Mouse (Mus musculus) heart, embryonic 16.5 days (tissue): ENCODE measurements around the gene Map3k1. TPM values are rescaled to one million over a fixed set of nuclear protein-coding genes. Genes with fewer than 3 reads are reported as not detected.
A peak's percentile ranks its signal among the peaks of the same experiment; 100 is the strongest.

Experiments used
- ATAC-seq: fragments of 200-750 bp; cut with Nextera tagmentation; replicated peaks from 2 replicates; pipeline ENCODE4 v1.8.0; 2017; ENCODE audit warnings: moderate number of reproducible peaks; ENCODE audit not compliant: insufficient read depth, low FRiP score; ENCODE audit errors: extremely low read depth
- H3K27ac ChIP-seq: fragments of 300-500 bp; sonication (generic); 2 replicates; pipeline ENCODE4 v1.5.1; 2014; ENCODE audit warnings: mild to moderate bottlenecking, low read length, control low read depth, moderate library complexity
- H3K27me3 ChIP-seq: fragments of 300-500 bp; sonication (generic); 2 replicates; pipeline ENCODE4 v1.6.1; 2014; ENCODE audit warnings: low read length, mixed read lengths; ENCODE audit not compliant: control insufficient read depth, insufficient read depth
- H3K36me3 ChIP-seq: fragments of 300-500 bp; sonication (generic); 2 replicates; pipeline ENCODE4 v1.6.1; 2014; ENCODE audit not compliant: control insufficient read depth, insufficient read depth
- H3K4me1 ChIP-seq: fragments of 300-500 bp; sonication (generic); 2 replicates; pipeline ENCODE4 v1.6.1; 2014; ENCODE audit warnings: low read length, mixed read lengths; ENCODE audit not compliant: control insufficient read depth, insufficient read depth
- H3K4me2 ChIP-seq: fragments of 300-500 bp; sonication (generic); 2 replicates; pipeline ENCODE4 v1.6.1; 2014; ENCODE audit warnings: low read depth, mild to moderate bottlenecking, control low read depth, low read length
- H3K4me3 ChIP-seq: fragments of 300-500 bp; sonication (generic); 2 replicates; pipeline ENCODE4 v1.5.1; 2014; ENCODE audit warnings: mild to moderate bottlenecking, control low read depth, low read length
- H3K9ac ChIP-seq: fragments of 300-500 bp; sonication (generic); 2 replicates; pipeline ENCODE4 v1.6.1; 2014; ENCODE audit warnings: low read length, control low read depth
- H3K9me3 ChIP-seq: fragments of 300-500 bp; sonication (generic); replicated peaks from 2 replicates; pipeline ENCODE4 v1.6.1; 2016; ENCODE audit warnings: low read length; ENCODE audit not compliant: control insufficient read depth
- WGBS: fragments of 180-500 bp; shearing (Covaris S2); extraction: QIAGEN DNeasy Blood & Tissue Kit; methylation state at CpG from one replicate; pipeline ENCODE4 v1.1.7; 2014; 5-methylcytosine and 5-hydroxymethylcytosine counted together
- polyA plus RNA-seq: library from polyadenylated mRNA; unstranded; fragments of >200 nt; fragmentation: Nextera tagmentation; extraction: Ambion mirVana; gene quantifications from 2 replicates; pipeline ENCODE4 v1.2.1, GENCODE M21; 2015

Gene Map3k1
- polyA plus RNA-seq, 1 experiment from 2014 or later = 12.9 TPM

DNA sequence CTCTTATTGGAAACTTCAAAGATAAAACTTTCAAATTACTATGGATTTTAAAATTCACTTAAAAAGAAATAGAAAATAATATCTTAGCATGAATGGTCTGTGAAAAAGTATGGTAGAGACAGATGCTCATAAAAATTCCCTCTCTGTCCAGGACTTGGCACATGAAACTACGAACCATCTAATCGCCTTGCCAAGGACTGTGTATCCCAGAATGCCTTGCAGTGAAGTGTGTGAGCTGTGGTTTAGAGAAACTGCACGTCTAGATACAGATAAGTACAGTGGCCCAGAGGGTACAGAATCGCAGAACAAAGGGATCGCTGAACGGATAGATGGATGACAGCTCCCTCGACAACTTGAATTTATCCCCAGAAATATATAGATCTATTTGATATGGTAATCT is 9.0 kb upstream of the Map3k1 start:
- Histone ChIP-seq H3K4me2 (no peak overlapping the region), H3K4me1 (no peaks in the 10 kb centered on the region), H3K9me3 (no peaks in the 10 kb centered on the region; the same call in 1 of the 2 replicates), H3K27ac (no peak overlapping the region), H3K4me3 (no peak overlapping the region), H3K9ac (no peak overlapping the region), H3K27me3 (no peaks in the 10 kb centered on the region), H3K36me3 (no peaks in the 10 kb centered on the region)
- ATAC-seq = no peak
- WGBS = 69% methylated on average over 7 of the region's 7 CpGs

DNA sequence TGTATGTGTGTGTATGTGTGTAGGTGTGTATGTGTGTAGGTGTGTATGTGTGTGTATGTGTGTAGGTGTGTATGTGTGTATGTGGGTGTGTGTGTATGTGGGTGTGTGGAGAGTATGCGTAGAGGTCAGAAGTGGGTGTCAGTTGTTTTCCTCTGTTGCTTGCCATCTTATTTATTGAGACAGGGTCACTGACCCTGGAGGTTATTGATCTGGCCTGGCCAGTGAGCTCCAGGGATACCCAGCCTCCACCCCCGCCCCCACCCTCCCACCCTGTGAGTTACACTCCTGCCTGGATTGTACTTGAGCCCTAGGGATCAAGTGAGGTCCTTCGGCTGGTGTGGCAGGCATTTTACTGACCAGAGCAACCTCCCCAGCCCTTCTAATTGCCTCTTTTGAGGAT is 7.6 kb upstream of the Map3k1 start:
- no peaks in the 10 kb centered on the region for H3K36me3 ChIP-seq
- no peak overlapping the region for H3K4me2 ChIP-seq
- H3K4me1 ChIP-seq = no peaks in the 10 kb centered on the region
- no peaks in the 10 kb centered on the region; the same call in 1 of the 2 replicates for H3K9me3 ChIP-seq
- H3K4me3 ChIP-seq = no peak overlapping the region
- H3K27me3 ChIP-seq = no peaks in the 10 kb centered on the region
- WGBS = 88% methylated on average over 3 of the region's 3 CpGs
- no peak overlapping the region for H3K27ac ChIP-seq
- ATAC-seq = no peak
- H3K9ac ChIP-seq = no peak overlapping the region

DNA sequence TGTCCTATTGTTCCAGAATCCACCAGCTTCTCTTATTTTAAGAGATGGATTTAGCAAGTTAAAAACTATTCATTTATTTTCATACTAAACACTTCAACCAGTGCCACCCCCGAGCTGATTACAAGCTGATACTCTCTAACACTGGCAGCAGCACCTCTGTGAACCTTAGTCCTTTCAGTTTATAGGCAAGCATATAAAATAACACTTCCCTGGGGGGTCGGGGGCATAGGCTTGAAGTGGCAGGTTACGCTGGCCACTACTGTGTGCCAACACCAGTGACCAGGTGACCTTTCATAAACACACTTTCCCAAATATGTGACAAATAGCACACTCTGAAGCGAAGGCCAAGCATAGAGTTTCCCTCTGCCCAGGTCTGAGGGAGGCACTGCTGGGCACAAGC is 6.7 kb upstream of the Map3k1 start:
- Histone ChIP-seq H3K27me3 (no peaks in the 10 kb centered on the region), H3K27ac (no peak overlapping the region), H3K4me2 (no peak overlapping the region), H3K9ac (no peak overlapping the region), H3K4me3 (no peak overlapping the region), H3K4me1 (no peaks in the 10 kb centered on the region), H3K9me3 (no peaks in the 10 kb centered on the region; the same call in 1 of the 2 replicates), H3K36me3 (no peaks in the 10 kb centered on the region)
- WGBS = 93% methylated on average over 4 of the region's 4 CpGs
- ATAC-seq = no peak

DNA sequence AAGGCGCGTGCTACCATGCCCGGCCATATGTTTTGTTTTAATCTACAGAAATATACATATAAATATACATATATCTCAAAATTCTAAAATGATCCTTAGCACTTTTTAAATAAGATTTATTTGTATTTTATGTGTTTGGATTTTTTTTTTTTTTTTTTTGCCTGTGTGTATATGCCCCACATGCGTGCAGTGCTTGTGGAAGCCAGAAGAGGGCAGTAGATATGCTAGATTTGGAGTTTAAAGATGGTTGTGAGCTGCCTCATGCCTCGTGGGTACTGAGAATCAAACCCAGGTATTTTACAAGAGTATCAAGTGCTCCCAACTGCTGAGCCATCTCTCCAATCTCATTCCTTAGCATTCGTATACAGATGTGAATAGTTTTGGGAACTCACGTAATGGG is 6.2 kb upstream of the Map3k1 start:
- Histone ChIP-seq H3K9me3 (no peaks in the 10 kb centered on the region; the same call in 1 of the 2 replicates), H3K36me3 (no peaks in the 10 kb centered on the region), H3K9ac (no peak overlapping the region), H3K27ac (no peak overlapping the region), H3K4me1 (no peaks in the 10 kb centered on the region), H3K4me2 (no peak overlapping the region), H3K27me3 (no peaks in the 10 kb centered on the region), H3K4me3 (no peak overlapping the region)
- 95% methylated on average over 7 of the region's 7 CpGs for WGBS
- ATAC-seq = no peak

DNA sequence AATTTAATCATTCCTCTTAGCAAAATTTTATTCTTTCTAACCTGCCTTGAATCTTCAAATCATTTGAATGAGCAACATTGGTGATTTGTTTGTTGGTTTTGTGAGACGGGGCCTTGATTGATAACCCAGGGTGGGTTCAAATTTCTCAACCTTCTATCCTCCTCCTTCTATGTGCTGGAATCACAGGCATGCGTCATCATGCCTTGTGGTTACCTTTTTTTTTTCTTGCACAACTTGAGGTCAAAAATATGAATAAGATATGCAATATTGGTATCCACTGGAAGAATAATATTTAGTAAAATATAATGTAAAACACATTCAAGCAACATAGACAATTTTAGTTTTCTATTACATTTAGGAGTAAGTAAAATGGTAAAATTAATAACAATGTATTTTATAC is 3.9 kb upstream of the Map3k1 start:
- Histone ChIP-seq H3K4me2 (no peak overlapping the region), H3K27ac (no peak overlapping the region), H3K9me3 (no peaks in the 10 kb centered on the region; the same call in 1 of the 2 replicates), H3K27me3 (no peaks in the 10 kb centered on the region), H3K4me3 (no peak overlapping the region), H3K36me3 (no peaks in the 10 kb centered on the region), H3K9ac (no peak overlapping the region), H3K4me1 (no peaks in the 10 kb centered on the region)
- 81% methylated on average over 2 of the region's 2 CpGs for WGBS
- no peak for ATAC-seq

DNA sequence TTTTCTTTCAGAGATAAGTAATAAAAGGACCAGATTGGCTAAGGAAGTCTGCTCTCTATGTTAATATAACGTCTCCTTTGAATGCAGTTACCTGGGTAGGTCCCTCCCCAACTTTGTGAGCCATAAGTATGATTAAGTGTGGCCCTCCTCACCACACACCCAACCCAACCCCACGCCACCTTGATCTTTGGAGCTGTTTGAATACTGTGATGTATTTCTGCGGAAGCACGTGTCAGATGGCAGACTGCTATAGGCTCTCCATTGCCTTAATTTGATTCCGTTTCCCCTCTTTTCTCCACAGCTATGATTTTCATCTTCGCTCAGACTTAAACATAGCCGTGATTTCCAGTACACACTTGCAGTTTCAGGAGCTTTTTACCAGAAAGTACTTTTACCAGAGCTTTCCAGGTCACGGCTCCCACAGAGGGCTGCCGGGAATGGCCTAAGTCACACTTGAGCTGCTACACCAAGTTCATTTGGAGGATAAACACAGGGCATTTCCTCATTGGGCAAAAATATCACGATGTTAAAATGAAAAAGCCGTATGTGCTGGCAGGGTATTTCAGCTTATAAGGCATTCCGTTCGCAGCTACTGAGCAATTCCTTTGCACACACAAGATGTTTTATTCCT is 2.3 kb upstream of the Map3k1 start:
- Histone ChIP-seq H3K27me3 (no peaks in the 10 kb centered on the region), H3K9me3 (no peaks in the 10 kb centered on the region; the same call in 1 of the 2 replicates)

DNA sequence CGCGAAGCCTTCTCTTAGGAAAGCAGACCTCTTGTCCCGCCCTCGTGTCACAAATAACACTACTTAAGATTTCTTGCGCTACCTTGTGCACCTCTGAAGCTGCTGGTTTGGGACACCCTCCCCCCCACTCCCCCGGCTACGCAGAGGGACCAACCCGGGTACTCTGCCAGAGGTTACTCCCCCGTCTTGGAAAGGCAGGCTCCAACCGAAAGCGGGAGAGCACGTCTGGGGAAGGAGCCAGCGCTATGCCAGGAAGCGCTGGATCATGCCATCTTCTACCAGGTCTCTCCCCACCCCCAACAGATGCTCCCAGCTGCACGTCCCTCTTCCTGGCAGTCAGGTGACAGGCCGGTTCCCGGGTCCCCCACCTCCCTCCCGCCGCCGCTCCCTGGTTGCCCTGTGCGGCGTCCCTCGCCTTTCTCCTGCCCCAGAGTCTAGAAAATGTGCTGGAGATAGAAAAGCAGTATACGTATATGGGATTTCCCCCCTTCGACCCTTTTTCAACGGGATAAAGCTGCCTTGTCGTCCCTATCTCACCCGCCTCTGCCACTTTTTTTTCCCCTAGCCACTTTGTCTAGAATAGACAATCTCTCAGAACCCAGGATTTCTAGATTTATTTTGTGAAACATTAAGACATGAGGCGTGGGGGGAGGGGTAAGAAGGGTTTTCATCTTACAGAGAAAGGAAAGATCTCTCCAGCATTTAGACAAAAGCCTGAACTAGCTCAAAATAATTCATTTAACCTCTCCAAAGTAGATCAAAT is 854 bp upstream of the Map3k1 start:
- H3K9me3 ChIP-seq = no peaks in the 10 kb centered on the region
- peak overlapping the region; percentile 87 for H3K27ac ChIP-seq
- no peaks in the 10 kb centered on the region for H3K27me3 ChIP-seq
- peak; percentile 38 for ATAC-seq
- peak overlapping the region; percentile 95 for H3K9ac ChIP-seq
- H3K36me3 ChIP-seq = no peaks in the 10 kb centered on the region
- peak overlapping the region; percentile 94 for H3K4me3 ChIP-seq
- peak overlapping the region; percentile 81 for H3K4me2 ChIP-seq
- WGBS = 2% methylated on average over 29 of the region's 29 CpGs
- H3K4me1 ChIP-seq = peaks cover 20% of the 10 kb centered on the region

More for the DNA sequence above, 2.3 kb upstream of the Map3k1 start:
- no peak overlapping the region for H3K27ac ChIP-seq
- H3K9ac ChIP-seq = no peak overlapping the region
- ATAC-seq = no peak
- H3K4me3 ChIP-seq = no peak overlapping the region
- H3K4me2 ChIP-seq = no peak overlapping the region
- peaks cover 7% of the 10 kb centered on the region for H3K4me1 ChIP-seq
- 92% methylated on average over 13 of the region's 13 CpGs for WGBS
- H3K36me3 ChIP-seq = no peaks in the 10 kb centered on the region

DNA sequence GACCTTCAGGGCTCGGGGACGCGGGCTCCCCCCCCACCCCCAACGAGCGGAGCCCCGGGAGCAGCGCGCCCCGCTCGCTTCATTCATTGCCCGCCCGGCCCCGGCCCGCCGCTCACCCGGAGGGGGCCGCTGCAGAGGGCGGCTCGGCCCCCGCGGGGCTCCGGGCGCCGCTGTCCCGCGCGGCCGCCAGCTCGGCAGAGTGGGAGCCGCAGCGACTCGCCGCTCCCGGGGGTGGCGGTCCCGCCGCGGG is 481 bp downstream of the Map3k1 start:
- ATAC-seq = peak; percentile 53
- no peaks in the 10 kb centered on the region for H3K27me3 ChIP-seq
- no peaks in the 10 kb centered on the region for H3K9me3 ChIP-seq
- peak overlapping the region; percentile 94 for H3K4me3 ChIP-seq
- under 1% methylated on average over 29 of the region's 38 CpGs for WGBS
- H3K36me3 ChIP-seq = no peaks in the 10 kb centered on the region
- H3K27ac ChIP-seq = peak overlapping the region; percentile 95
- H3K4me1 ChIP-seq = peaks cover 33% of the 10 kb centered on the region
- peak overlapping the region; percentile 95 for H3K9ac ChIP-seq
- H3K4me2 ChIP-seq = peak overlapping the region; percentile 81

DNA sequence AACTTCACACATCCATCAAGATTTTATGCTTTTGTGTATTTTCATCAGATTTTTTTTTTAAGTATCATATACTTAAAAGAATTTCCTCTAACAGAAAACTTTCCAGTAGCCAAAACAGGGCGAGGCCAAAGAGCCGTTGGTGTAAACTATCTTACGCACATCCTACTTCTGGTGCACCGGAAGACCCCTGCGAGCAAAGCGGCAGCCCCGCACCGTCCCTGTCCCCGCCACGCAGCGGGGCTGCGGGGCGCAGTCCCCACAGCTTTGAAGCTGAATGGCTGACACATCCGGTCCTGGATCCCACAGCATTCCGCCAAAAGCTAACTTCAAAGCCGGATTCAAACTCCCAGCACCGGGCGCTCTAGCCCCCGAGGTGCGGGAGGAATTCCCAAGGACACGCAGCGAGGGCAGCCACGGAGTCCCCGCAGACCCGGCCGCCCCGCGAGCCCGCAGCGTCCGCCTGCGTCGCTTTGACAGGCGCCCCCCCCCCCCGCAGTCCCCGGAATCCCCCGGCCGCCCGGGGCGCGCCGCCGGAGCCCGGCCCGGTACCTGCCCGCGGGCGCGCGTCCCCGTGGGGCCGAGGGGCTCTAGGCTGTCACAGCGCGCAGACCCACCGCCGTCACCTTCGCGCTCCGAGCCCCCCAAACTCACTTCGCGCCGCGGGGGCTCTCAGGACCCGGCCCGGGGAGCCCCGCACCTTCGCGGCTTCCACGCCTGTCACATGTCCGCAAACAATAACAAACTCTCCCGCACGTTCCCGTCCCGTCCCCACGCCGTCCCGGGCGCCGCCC is 1.0 kb downstream of the Map3k1 start:
- peaks cover 38% of the 10 kb centered on the region for H3K4me1 ChIP-seq
- H3K9ac ChIP-seq = peak overlapping the region; percentile 95
- peak overlapping the region; percentile 94 for H3K4me3 ChIP-seq
- no peaks in the 10 kb centered on the region for H3K36me3 ChIP-seq
- H3K27ac ChIP-seq = peak overlapping the region; percentile 95
- H3K4me2 ChIP-seq = peak overlapping the region; percentile 81
- no peaks in the 10 kb centered on the region for H3K9me3 ChIP-seq
- 0 out of 2 replicates have a peak, but pooled peaks have one; percentile 1 for ATAC-seq
- no peaks in the 10 kb centered on the region for H3K27me3 ChIP-seq
- WGBS = under 1% methylated on average over 75 of the region's 79 CpGs
